Mouse (Mus musculus) embryo, embryonic 10.5 days (tissue): ENCODE measurements around the gene Nr2f2.

ENCODE experiments used
- DNase-seq: peaks from one replicate; pipeline ENCODE4 v3.0.0-alpha.2; 2015; ENCODE audit warnings: low spot score

Gene Nr2f2

GRCm38 (mm10) chr7:70365941-70366807, at the start of gene Nr2f2:
Gene Nr2f2 (minus strand): TSS chr7:70366735.
- DNase-seq: peak; percentile 73

DNA sequence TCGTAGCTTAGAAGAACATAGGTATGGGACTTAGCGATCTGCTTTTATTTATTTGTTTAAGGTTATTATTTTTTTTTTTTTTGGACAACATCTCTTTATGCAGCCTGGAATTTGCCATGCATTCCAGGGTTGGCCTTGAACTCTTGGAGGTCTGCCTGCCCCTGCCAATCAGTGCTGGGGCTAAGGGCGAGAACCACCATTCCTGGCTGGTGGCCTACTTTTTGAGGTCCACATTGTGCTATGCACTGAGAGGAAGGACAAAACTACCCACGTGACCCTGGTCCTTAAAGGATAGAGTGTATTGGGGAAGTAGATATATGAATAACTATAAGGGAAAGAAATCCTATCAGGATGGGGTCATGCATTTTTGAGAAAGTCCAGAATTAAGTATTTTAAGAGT, 47.9 kb upstream of the Nr2f2 start:
- DNase-seq: no peak

GRCm38 (mm10) chr7:70413646-70414045, 47.1 kb upstream of the Nr2f2 start:
- no peak for DNase-seq

DNA sequence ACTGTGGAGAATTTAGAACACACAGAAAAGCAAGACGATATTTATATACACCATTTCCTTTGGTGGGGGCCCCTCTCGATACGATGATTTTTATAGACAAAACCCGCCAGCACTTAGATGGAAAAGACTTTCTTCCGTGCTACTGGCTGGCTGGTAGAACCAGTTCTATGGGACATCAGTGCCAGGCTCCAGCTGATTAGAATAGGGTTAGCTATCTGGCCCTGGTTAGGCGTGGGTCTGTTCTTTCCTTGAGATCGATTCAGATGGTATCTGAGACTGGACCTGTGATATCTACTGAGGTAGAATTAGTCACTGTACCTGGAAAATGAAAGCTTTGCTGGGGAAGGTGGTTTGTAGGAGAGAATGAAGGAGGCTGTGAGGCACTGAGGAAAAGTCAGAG, 46.4 kb upstream of the Nr2f2 start:
- no peak for DNase-seq

DNA sequence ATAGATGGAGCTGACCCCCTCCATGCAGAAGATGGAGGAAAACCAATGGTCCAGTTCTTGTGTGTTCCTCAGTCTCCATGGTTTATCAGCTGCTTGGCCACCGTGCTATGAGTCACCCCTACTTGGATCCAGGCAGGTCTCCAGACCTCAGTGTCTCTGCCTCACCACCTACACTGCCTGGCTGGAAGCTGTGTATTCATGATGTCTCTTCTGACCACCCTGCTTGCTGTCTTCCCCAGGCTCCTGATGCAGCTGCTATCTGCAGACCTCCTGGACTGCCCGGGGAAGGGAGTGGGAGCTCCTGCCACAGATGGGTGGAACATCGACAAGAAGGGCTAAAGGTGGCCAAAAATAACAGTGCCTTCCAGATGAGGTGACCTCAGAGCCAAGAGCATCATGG, 43.8 kb upstream of the Nr2f2 start:
- DNase-seq: no peak

- DNase-seq: no peak
These were observed 43.4 kb upstream of the Nr2f2 start for GRCm38 (mm10) chr7:70409890-70410289.

- DNase-seq: no peak
These were observed 42.3 kb upstream of the Nr2f2 start for GRCm38 (mm10) chr7:70408814-70409213.

GRCm38 (mm10) chr7:70407123-70407522, 40.6 kb upstream of the Nr2f2 start:
- DNase-seq: no peak

- no peak for DNase-seq
These were observed 40.0 kb upstream of the Nr2f2 start for GRCm38 (mm10) chr7:70406527-70406926.

- no peak for DNase-seq
These were observed 38.9 kb upstream of the Nr2f2 start for GRCm38 (mm10) chr7:70405466-70405865.

- DNase-seq: no peak
These were observed 16.3 kb upstream of the Nr2f2 start for GRCm38 (mm10) chr7:70382828-70383227.

- no peak for DNase-seq
These were observed 15.1 kb upstream of the Nr2f2 start for GRCm38 (mm10) chr7:70381409-70382244.

GRCm38 (mm10) chr7:70380943-70381342, 14.4 kb upstream of the Nr2f2 start:
- DNase-seq: no peak

DNA sequence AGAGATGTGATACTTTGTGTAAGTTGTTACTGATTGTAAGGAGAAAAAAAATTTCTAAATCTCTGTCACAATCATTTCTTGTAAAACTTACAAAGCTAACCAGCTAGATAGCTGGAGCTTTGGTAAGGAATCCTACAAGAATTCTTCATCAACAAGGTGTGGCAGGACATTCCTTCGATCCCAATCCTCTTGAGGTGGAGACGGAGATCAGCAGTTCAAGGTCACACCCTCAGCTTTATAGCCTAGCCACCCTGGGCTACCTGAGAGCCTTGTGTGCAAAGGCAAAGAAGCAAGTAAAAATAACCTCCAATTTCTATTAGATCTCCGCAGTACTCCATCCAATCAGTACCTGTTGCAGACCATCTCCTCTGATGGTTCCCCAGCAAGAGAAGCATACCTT, 13.7 kb upstream of the Nr2f2 start:
- DNase-seq: no peak

DNA sequence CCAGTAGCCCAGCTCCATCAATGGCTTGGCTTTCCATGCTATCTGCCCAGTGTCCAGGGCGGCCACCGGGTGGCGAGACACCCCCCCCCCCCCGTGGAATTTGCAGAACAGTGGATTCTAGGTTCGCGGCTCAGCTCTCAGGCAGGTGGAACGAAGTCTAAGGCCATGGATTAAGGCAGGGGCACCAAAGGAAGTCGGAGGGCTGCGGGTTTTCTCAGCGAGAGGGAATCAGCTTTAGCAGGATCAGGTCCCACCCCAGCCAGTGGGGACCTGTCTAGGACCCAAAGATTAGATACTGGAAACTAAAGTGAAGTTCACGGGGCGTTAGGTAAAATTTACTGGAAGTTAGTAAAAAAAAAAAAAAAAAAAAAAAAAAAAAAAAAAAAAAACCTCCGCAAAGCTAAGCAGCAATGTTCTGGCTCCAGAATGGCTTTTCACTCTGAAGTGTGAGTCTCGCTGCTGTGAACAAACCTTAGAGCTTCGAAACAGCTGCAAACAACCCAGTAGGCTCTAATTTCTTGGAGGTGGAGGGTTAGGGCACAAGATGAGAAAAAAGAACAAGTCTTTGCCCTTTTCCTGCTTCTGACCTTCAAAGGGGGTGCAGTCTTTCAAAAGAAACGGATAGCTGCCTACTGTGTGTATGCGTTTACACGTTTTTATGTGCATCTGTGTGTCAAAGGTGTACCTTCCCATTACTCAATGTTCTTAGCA, 4.2 kb upstream of the Nr2f2 start:
- peak; percentile 37 for DNase-seq

DNA sequence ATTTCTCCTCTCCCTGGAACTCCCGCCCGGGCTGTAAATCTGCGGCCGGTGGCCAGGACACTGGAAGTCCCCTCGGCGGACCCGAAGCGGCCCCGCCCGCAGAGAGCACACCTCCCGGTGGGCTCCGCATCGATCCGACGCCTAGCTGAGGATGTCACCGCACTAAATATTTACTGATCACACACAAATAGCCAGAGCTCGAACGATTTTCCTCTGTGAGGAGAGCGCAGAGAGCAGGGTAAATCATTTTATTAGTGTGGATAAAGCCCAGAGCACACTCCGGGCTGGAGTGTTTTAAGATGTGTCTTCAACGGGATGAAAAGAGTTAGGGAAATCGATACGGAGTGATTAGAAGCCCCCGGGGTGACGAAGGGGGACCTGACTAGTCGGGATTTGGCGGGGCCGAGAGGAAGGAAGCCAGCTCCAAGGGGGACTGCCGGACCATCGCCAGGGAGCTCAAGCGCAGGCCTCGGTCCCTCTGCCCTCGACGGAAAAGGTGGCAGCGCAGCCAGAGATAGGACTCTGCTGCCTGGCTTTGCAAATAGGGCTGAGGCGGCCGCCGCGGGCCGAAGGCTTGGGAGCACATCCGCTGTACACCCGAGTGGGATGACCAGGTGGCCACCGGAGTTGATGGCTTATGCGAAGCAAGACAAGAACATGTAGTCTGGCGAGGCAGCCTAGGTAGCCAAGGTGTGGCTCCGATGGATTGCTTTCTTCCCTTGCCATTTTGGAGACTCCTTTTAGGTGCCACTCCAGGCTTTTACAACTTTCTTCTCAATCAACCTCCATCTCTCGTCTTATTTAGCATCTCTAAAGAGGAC, 3.4 kb upstream of the Nr2f2 start:
- peak; percentile 64 for DNase-seq

DNA sequence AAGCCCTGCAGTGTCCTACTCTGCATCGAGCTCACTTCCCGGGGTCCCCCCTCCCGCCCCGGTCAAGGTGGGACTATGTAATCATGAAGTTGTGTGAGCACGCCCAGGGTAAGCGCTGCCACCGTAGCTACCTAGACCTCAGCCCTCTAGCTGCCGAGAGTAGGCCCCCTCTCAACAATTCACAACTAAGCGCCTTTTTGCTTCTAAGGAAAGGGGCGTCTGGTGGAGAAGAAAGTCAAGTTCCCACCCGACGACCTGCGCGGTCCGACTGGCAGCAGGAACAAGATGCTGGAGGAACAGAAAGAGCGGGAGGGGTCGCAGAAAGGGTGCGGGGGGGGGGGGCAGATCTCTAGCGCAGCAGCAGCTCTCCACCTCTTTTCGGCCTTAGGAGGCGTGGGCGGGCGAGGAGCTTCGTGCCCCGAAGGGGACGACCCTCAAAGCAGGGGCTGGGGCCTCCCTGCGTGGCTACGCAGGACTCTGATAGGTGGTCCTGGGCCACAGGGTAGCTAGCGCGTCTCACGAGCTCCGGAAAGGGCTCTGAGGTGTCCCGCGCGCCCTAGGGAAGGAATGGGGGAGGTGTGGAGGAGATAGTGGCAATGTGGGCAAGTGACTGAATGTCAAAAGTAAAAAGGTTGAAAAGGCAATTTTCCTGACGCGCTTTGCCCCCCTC, 2.7 kb upstream of the Nr2f2 start:
- peak; percentile 80 for DNase-seq

GRCm38 (mm10) chr7:70368751-70369060, 2.2 kb upstream of the Nr2f2 start:
- no peak for DNase-seq

DNA sequence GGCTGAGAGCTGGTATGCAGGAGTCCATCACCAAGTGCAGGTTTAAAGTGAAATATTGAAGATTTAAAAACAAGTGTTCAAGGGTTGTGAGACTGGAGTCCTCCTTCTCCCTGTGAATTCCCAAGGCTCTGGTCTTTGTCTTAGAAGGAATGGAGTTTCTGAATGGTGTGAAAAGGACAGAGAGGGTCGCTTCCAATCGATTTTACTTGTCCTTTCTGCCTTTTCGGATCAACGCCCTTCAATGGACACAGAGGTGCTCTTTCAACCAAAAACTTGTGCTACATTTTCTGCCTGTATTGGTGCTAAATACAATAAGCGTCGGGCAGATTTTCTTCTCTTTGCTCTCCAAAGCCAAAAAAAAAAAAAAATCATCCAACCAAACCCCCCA, 1.7 kb upstream of the Nr2f2 start:
- peak; percentile 58 for DNase-seq

GRCm38 (mm10) chr7:70367591-70368267, 1.2 kb upstream of the Nr2f2 start:
- DNase-seq: peak; percentile 75

- peak; percentile 53 for DNase-seq
These were observed 217 bp upstream of the Nr2f2 start for GRCm38 (mm10) chr7:70366808-70367095.
